Mouse (Mus musculus): Measurements from ENCODE around the gene Rpa1.

DNA sequence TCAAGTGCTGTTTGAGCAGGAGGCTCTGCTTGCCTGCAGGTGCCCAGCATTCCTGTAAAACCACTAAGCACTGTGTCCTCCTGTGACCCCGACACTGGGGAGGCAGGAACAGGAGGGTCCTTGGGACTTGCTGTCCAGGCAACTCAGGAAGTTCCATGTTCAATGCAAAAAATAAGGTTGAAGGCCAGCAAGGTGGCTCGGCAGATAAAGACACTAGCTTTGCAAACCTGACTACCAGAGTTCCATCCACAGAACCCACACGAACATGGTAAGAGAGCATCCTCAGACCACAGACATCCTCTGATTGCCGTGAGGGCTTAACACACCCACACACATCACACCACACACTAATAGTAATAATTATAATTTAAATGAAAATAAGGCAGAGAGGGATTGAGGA is 78.9 kb downstream of the Rpa1 start:
- TF ChIP-seq CTCF (IDR thresholded peaks at IDR 0.05; ENCODE audit: borderline replicate concordance, control insufficient read depth, extremely low read depth, insufficient read depth, low read length, poor library complexity) = no peak
- no peak for TF ChIP-seq POLR2A (IDR thresholded peaks at IDR 0.05; ENCODE audit: control insufficient read depth, extremely low read depth, insufficient read depth, low read length, poor library complexity)
